Mouse (Mus musculus): ENCODE results near the gene Amy2a2.
"Not testable (repeated sequence)": the region's sequence is repeated elsewhere in the genome, so short reads cannot be mapped to it uniquely, and the experiment has no call there.

Gene Amy2a2

GRCm38 (mm10) chr3:113356558-113356957, at the start of gene Amy2a2:
Gene Amy2a2 (minus strand): TSS chr3:113356658.
- DNase-seq (ENCODE audit: extremely low read depth, low read depth, low spot score): not testable (repeated sequence)

DNA sequence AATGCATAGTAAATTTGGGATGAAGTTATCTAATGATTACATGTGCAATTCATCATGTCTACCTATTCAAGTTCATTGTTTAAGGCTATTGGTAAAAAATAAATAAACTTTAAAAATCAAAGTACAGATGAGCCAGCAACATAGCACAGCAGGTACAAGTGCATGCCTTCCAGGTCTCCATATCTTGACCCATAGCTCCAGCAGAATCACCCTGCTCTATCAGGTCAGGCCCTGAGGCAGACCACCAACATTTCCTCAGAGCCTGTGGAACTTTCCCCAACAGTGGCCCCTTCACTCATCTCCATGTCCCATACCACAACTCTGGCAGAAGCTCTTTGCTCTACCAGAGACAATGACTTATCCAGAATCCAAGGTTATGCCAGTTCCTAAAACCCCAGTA, 11.0 kb downstream of the Amy2a2 start:
- not testable (repeated sequence) for DNase-seq (ENCODE audit: extremely low read depth, low read depth, low spot score)

- not testable (repeated sequence) for DNase-seq (ENCODE audit: extremely low read depth, low read depth, low spot score)
These were observed 32.5 kb downstream of the Amy2a2 start, which contains the start of gene Amy2a3 for GRCm38 (mm10) chr3:113323952-113324351. Gene Amy2a3 (minus strand): TSS chr3:113324052.

- DNase-seq (ENCODE audit: extremely low read depth, low read depth, low spot score): not testable (repeated sequence)
These were observed 43.5 kb downstream of the Amy2a2 start for GRCm38 (mm10) chr3:113312937-113313336.
